Comparison of ENCODE assay signal across 14 mouse cellular contexts in genomic region chr11:56374329-56374728, GRCm38 (mm10).
DNase-seq lines count a peak whose midpoint lies in the region; ATAC-seq and TF ChIP-seq lines count a peak whose summit lies in the region.
"Had no signal": no experiment of that assay in that cellular context is flagged by ENCODE, and none has a peak within 500 bp of the region (broad histone marks: within the 10 kb centered on the region; RNA-seq: fewer than 3 reads in every experiment).

No protein-coding gene starts in this region.

- 25% methylated on average over 6 of the region's 6 CpGs for WGBS in kidney, embryonic 15.5 days
- WGBS in midbrain, postnatal 0 days = 75% methylated on average over 6 of the region's 6 CpGs
- 81% methylated on average over 6 of the region's 6 CpGs for WGBS in midbrain, embryonic 16.5 days

- H3K9me3 ChIP-seq in kidney, embryonic 15.5 days (replicated peaks) = no peaks in the 10 kb centered on the region
- no peaks in the 10 kb centered on the region for H3K9me3 ChIP-seq in midbrain, postnatal 0 days (ENCODE audit: low read length)
- H3K9me3 ChIP-seq in midbrain, embryonic 16.5 days (replicated peaks; ENCODE audit: control insufficient read depth, low read length, poor library complexity, severe bottlenecking) = no peaks in the 10 kb centered on the region
- H3K9me3 ChIP-seq: heart, embryonic 13.5 days; intestine, embryonic 15.5 days; limb, embryonic 12.5 days had no signal

- no peak overlapping the region for H3K9ac ChIP-seq in kidney, embryonic 15.5 days
- no peak overlapping the region for H3K9ac ChIP-seq in midbrain, postnatal 0 days (replicated peaks; ENCODE audit: low read length, poor library complexity, severe bottlenecking)
- H3K9ac ChIP-seq in midbrain, embryonic 16.5 days (ENCODE audit: low read depth, low read length) = no peak overlapping the region
- H3K9ac ChIP-seq: heart, embryonic 13.5 days; intestine, embryonic 15.5 days; limb, embryonic 12.5 days had no signal

- H3K36me3 ChIP-seq in kidney, embryonic 15.5 days = no peaks in the 10 kb centered on the region
- H3K36me3 ChIP-seq in midbrain, postnatal 0 days (ENCODE audit: insufficient read depth, low read length) = no peaks in the 10 kb centered on the region
- H3K36me3 ChIP-seq in midbrain, embryonic 16.5 days (ENCODE audit: control insufficient read depth, insufficient read depth, low read length) = no peaks in the 10 kb centered on the region
- H3K36me3 ChIP-seq: heart, embryonic 13.5 days; intestine, embryonic 15.5 days; limb, embryonic 12.5 days had no signal

- H3K27me3 ChIP-seq in kidney, embryonic 15.5 days = no peaks in the 10 kb centered on the region
- H3K27me3 ChIP-seq in midbrain, postnatal 0 days (ENCODE audit: insufficient read depth, low read length) = no peaks in the 10 kb centered on the region
- H3K27me3 ChIP-seq in midbrain, embryonic 16.5 days (ENCODE audit: control insufficient read depth, insufficient read depth, low read depth, low read length) = no peaks in the 10 kb centered on the region
- H3K27me3 ChIP-seq: CH12.LX; heart, embryonic 13.5 days; intestine, embryonic 15.5 days; limb, embryonic 12.5 days had no signal

- H3K27ac ChIP-seq in kidney, embryonic 15.5 days = no peak overlapping the region
- no peak overlapping the region for H3K27ac ChIP-seq in midbrain, postnatal 0 days (ENCODE audit: low read depth, low read length)
- H3K27ac ChIP-seq in midbrain, embryonic 16.5 days (ENCODE audit: low read length) = no peak overlapping the region
- H3K27ac ChIP-seq: heart, embryonic 13.5 days; intestine, embryonic 15.5 days; limb, embryonic 12.5 days had no signal

- no peaks in the 10 kb centered on the region for H3K4me1 ChIP-seq in kidney, embryonic 15.5 days
- no peaks in the 10 kb centered on the region for H3K4me1 ChIP-seq in midbrain, postnatal 0 days (ENCODE audit: insufficient read depth, low read length)
- H3K4me1 ChIP-seq in midbrain, embryonic 16.5 days (ENCODE audit: control insufficient read depth, insufficient read depth, low read length) = no peaks in the 10 kb centered on the region; the same call in 1 of the 2 replicates
- H3K4me1 ChIP-seq: heart, embryonic 13.5 days; intestine, embryonic 15.5 days; limb, embryonic 12.5 days had no signal

- peak; percentile 10 for DNase-seq in kidney, postnatal 14 days
- DNase-seq in midbrain, postnatal 0 days (ENCODE audit: low spot score) = peak; percentile 14
- peak; percentile 61 for DNase-seq in adrenal gland, postnatal 14 days
- no peak for DNase-seq in cerebellum, postnatal 25 days
- DNase-seq: cerebellum, adult 2 months; right cerebral cortex, postnatal 14 days had no signal

- no peak for ATAC-seq in kidney, embryonic 15.5 days (replicated peaks; ENCODE audit: low FRiP score)
- ATAC-seq in midbrain, postnatal 0 days (ENCODE audit: low FRiP score) = no peak
- no peak for ATAC-seq in midbrain, embryonic 16.5 days
- ATAC-seq in erythroblast, adult 5-6 weeks (replicated peaks; ENCODE audit: low FRiP score, poor library complexity, severe bottlenecking) = no peak
- ATAC-seq: intestine, embryonic 15.5 days had no signal

- H3K4me2 ChIP-seq in kidney, embryonic 15.5 days = no peak overlapping the region
- no peak overlapping the region for H3K4me2 ChIP-seq in midbrain, postnatal 0 days (ENCODE audit: low read depth, low read length, poor library complexity, severe bottlenecking)
- no peak overlapping the region for H3K4me2 ChIP-seq in midbrain, embryonic 16.5 days (ENCODE audit: low read length)
- H3K4me2 ChIP-seq: heart, embryonic 13.5 days; intestine, embryonic 15.5 days; limb, embryonic 12.5 days had no signal

- no peak for TF ChIP-seq CTCF in midbrain, postnatal 0 days (IDR thresholded peaks at IDR 0.05)

- no peak overlapping the region for H3K4me3 ChIP-seq in kidney, embryonic 15.5 days (replicated peaks)
- H3K4me3 ChIP-seq in midbrain, postnatal 0 days (ENCODE audit: low read depth, low read length) = no peak overlapping the region
- H3K4me3 ChIP-seq in midbrain, embryonic 16.5 days (ENCODE audit: low read depth, low read length) = no peak overlapping the region
- H3K4me3 ChIP-seq: erythroblast, embryonic 14.5 days; heart, embryonic 13.5 days; intestine, embryonic 15.5 days; limb, embryonic 12.5 days had no signal

Comparison
In these comparisons a context has a peak if more than half of its experiments do, and no peak if none do; other contexts are left out.
1. DNase-seq: peak in kidney, postnatal 14 days (single experiment), midbrain, postnatal 0 days (single experiment) and adrenal gland, postnatal 14 days (single experiment); none in cerebellum, postnatal 25 days (0 of 2).